Mouse (Mus musculus): ENCODE results near the gene Itga3. TPM values are rescaled to one million over a fixed set of nuclear protein-coding genes. Genes with fewer than 3 reads are reported as not detected.
"Not testable (repeated sequence)": the region's sequence is repeated elsewhere in the genome, so short reads cannot be mapped to it uniquely, and the experiment has no call there.

Gene Itga3
- total and polyA plus RNA-seq, 3 experiments = 37.8 to 54.0 (median 47.2) TPM

DNA sequence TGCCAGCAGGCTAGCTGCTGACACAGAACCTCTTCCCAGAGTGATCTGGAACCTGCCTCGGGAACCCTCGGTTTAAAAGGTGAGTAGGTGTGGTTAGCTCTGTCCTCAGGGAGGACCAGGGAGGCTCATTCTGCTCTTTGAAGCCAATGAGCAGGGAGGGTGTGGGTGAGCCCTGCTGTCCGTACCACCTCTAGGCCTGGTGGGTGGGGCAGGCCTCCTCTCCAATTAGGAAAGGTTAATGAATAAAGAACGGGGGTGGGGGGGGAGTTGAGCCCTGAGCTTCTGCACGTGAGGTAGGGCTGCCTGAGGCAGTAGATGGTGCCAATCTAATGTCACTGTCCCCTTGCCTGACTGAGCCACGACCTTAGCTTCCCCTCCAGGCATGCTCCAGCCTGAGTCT, 43.7 kb downstream of the Itga3 start:
- no peak for DNase-seq

DNA sequence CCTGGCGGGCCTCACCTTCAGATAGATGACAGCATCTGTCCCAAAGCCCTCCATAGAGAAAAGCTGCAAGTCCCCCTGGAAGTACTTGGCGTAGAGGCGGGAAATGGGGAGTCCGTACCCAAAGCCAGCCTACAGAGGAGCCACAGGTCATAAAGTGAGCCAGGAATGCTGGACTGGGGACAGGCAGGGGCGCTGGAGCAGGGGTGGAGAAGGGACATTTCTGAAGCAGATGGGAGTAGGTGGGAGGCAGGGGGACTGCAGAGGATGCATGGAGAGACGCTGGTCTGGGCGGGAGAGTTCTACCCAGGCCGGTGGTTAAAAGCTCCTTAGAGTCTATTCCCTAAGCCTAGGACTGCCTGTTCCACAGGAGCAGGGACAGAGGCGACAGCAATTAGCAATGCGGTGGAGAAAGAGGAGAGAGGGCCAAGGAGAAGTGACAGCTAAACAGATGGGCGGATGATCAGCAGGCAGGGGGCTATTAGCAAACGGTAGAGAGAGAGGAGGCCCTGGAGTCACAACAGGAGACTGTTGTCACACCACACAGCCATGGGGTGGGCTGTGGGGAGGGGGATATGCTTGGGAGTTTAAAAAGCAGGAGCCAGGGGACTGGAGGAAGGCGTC, 48.6 kb downstream of the Itga3 start:
- DNase-seq = no peak

DNA sequence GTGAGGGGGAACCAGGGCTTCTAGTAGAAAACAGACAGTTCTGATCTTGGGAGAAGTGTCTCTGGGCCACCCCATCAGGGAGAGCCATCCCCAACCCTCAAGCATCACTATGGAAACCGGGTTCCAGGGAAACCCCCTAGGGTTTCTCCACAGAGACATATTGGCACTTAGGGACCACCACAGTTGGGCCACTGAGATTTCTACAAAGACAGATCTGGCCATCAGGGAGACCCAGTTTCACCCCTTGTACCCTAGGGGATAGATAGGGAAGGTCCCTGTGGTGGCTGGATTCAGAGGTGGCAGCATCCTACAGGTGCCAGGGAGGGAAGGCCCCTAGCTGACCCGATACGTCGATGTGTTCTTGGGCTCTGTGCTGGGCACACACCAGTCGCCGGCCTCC, 49.8 kb downstream of the Itga3 start:
- no peak for DNase-seq

DNA sequence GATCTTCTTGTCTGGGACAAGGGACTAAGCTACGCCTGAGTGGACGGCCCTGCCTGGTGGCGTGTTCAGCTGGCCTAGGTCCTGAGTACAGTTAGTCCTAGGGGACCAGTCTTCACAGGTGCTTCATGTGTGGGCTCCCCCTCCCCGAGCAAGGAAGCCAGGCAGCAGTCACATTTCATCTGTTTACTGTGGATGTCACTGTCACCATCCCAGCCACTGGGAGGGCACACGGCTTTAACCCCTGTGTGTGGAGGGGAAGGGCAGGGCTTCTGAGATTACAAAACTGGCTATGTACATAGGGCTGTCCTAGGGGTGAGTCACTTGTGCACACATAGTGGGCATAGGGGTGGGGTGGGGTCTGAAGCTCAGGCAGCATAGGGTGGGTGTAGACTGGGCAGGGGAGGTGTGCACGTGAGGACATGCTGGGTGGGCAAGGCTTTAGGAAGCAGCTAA, 50.5 kb downstream of the Itga3 start:
- DNase-seq = no peak

DNA sequence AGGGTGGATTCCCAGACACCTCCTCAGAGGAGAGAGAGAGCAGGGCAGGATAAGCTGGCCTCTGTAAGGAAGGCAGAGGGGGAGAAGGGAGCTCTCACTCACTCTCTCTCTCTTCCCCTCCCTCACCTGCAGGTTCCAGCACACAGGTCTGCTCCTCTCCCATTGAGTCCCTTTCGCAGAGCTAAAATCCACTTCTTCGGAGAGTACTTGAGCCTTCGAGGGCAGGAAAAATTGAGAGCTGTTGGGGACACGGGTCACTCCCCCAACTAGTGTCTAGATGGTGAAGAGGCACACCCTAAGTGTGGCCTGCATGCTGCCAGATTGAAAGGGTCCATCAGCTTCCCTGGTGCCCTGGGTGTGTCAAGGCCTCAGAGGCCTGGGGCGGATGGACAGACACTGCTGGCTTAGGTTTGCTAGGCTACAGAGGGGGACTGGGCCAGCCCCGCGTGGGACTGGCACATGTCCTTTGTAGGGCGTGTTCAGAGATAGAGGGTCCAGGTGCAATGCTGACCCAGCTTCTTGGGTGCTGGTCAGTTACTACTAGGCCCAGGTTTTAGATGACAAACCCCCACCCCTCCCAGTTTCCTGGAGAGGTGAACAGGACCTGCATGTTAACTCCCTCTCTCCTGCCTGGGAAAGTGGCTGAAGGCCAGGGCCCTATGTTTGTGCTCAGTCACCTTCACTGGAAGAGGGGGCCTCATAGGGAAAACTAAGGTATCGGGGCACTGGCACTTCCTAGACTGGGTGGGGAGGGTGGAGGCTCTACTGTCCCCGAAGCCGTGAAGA, 51.2 kb downstream of the Itga3 start:
- DNase-seq = no peak

DNA sequence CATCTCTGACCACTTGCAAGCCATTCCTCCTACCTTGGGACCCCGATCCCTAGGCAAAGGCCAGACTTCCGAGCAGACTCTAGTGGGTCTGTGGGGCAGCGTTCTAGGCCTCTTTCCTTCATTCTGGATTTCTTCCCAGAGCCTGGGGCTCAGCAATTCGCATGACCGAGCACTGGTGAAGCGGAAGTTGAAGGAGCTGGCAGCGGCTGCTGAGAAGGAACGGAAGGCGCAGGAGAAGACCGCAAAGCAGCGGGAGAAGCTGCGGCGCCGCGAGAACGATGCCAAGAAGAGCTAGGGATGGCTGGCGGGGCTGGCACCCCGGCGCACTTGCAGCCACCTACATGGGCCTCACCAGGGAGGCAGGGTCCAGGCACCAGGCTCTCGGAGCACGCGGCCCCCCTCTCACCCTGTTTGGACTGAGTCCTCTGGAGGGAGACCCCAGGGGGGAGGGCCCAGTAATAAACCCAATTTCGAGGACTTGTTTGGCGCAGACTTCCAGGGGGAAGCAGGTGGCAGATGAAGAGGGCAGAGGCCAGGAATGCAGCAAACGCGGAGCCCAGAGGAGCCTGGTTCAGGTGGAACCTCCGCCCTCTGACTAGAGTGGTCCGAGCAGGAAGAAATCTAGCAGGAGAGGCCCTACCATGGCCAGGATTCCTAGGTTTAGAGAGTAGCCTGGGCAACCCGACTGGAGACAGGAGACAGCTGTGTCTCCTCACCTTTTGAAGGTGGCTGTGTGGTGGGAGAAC, 52.0 kb downstream of the Itga3 start:
- no peak for DNase-seq

DNA sequence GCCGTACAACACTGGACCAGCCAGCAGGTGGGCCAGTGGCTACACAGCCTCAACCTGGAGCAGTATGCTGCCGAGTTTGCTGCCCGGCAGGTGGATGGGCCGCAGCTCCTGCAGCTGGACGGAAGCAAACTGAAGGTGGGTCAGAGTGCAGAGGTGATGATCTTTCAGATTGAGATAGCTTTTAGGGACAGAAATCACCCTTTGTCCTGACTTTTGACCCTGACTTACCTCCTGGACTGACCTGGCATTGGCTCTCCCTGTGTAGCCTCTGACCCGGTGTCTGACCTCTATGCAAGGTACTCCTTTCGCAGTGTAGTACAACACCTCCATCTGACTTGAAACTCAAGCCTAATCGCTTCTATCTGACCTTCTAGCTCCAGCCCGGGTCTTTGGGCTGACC, 53.1 kb downstream of the Itga3 start:
- no peak for DNase-seq

DNA sequence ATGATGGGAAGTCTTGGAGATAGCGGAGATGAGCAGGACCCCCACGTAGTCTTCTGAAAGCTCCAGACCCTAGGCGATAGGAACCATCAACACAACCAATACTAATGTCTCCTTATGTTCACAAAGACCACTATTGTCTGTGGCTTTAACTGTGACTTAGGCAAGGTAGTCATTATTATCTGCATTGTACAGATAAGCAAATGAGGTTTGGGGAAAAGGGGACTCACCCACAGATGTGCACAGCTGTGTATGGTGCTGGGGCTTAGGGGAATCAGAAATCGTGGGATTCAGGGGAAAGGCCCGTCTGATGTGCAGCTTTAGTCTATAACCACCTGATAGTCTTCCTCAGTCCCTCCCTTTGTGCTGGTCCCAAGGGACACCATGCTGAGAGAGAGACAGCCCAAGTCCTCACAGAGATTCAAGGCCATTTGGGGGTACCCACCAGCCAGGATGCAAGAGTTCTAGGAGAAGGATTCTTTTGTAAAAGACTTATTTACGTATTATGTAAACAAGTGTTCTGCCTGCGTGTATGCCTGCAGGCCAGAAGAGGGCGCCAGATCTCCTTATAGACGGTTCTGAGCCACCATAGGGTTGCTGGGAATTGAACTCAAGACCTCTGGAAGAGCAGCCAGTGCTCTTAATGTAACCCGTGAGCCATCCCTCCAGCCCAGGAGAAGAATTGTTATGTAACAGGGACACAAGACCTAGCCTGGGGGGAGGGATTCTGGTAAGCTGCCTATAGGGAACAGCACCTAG, 54.2 kb downstream of the Itga3 start:
- DNase-seq = no peak

DNA sequence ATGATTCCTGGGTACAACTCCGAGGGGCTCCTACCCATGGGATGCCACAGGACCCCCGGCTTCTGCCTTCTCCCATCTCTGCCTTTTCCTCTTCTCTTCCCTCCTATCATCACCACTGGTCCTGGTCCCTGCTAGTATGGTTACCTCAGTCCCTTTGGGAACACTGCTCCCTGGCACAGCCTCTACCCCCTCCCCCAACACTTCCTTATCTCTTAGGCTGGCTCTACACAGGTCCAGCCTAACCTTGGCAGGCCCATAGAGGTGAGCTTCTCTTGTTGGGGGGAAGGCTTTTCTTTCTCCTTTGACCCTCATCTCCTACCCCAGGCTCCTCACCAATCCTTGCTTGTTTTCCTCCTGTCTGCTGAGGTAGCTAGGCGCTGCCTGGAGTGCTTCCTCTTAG, 61.1 kb downstream of the Itga3 start:
- no peak for DNase-seq

DNA sequence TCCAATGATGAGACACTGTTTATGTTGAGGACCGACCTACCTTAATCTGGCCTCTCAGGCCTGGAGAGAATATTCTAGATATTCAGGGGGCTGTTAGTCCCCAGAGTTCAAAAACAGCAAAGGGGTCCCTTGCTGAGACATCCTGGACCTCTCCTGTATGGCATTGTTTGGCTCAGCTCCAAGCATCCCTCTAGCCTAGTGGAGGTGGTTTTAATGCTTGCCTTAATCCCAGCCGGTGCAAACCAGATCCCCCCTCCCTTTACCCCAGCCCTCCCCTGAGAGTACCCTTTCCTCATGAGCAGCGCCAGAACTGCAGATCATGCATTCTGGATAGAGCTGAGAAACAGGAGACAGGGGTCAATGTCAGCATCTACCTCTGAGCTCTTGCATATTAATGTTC, 64.1 kb downstream of the Itga3 start:
- DNase-seq = no peak

DNA sequence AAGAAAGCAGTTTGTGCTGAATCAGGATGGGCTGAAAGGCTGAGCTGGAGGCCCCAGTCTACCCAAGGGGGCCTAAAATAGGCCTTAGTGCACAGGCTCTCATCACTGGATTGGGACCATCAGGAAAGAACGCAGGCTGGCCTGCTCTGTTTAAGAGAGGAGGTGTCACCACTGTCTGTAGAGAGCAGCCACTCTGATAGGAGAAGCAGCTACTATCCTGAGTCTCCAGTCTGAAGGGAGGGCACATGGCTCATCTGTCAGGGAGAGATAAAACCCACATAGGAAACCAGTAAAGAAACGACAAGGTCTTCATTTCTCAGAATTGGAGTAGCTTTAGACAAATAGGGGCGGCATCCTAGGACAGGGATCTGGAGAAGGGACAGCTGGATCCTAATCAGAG, 64.5 kb downstream of the Itga3 start:
- no peak for DNase-seq

DNA sequence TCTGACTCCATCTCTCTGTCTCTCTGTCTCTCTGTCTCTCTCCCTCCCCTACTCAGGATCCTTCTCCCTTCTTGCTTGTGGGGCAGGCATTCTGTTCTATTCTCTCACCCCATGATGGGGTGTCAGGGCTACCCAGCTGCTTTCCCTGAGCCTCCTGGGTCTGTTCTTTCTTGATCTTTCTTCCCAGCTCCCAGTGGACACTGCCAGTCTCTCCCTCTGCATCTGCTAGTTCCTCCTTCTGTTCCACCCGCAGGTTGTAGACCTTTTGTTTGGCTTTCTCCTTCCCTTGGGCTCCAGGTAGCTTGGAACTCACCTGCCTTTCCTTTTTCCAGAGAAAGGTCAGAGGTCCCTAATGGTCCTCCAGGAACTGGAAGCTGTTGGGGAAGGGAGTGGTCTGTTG, 65.2 kb downstream of the Itga3 start:
- no peak for DNase-seq

DNA sequence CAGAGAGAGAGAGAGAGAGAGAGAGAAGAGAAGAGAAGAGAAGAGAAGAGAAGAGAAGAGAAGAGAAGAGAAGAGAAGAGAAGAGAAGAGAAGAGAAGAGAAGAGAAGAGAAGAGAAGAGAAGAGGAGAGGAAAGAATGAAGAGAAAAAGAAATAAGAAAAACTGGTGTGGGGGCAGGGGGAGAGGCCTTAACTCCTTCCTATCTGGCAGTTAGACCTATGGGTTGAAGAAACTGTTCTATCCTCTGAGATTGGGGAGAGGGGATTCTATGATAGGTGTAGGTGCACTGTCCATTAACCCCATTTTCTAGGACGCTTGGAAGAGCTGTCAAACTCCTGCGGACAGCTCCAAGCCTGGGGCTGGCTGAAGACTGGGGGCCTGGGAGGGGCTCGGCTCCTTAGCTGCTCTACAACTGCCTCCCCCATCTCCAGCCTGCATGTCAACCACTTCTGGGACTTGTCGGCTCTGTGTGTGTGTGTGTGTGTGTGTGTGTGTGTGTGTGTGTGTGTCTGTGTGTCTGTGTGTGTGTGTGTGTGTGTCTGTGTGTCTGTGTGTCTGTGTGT, 65.7 kb downstream of the Itga3 start:
- DNase-seq = not testable (repeated sequence)

DNA sequence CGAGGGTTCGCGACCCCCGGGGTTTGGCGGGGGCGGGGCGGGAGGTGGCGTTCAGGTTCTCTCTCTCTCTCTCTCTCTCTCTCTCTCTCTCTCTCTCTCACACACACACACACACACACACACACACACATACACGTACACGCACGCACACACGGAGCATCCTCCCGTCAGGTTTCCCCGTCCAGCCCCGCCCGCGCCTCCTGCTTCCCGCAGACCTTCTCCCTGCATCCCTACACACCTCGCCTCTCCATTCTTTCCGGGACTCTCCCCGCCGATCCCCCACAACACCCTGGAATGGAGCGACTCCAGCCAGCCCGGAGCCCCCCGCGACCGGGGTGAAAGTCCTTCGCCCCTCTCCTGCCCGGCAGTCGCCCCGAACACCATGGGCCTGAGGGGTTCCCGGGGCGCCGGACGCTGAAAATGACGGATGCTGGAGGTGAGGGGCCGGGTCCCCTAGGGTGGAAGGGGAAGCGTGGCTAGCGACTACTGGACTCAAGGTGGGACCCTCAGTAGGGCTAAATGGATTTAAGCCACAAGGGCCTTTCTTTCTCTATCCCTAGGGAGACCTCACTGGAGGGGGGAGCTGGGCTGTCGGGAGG, 66.4 kb downstream of the Itga3 start:
- no peak for DNase-seq

DNA sequence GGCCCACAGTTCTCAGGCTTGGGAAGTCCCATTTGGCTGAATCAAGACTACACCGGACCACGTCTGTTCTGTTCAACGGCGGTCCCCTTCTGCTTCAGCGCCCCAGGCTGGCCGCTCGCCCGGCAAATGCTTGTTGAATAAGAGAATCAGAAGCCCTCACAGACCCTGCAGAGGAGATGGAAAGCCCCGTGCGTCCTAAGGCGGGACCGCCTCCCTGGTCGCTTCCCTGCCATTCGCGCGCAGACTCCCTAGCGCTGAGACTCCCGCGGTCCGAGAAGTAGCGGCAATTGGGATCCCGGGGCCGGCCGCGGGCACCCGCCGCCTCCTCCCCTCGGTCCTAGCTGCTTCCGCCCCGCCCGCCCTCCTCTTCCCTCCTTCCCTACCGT, 67.0 kb downstream of the Itga3 start, which contains the start of gene Samd14:
TSS of gene Samd14 (plus strand) at position 251 of the 386 bp plus-strand sequence.
- DNase-seq = peak; percentile 69

DNA sequence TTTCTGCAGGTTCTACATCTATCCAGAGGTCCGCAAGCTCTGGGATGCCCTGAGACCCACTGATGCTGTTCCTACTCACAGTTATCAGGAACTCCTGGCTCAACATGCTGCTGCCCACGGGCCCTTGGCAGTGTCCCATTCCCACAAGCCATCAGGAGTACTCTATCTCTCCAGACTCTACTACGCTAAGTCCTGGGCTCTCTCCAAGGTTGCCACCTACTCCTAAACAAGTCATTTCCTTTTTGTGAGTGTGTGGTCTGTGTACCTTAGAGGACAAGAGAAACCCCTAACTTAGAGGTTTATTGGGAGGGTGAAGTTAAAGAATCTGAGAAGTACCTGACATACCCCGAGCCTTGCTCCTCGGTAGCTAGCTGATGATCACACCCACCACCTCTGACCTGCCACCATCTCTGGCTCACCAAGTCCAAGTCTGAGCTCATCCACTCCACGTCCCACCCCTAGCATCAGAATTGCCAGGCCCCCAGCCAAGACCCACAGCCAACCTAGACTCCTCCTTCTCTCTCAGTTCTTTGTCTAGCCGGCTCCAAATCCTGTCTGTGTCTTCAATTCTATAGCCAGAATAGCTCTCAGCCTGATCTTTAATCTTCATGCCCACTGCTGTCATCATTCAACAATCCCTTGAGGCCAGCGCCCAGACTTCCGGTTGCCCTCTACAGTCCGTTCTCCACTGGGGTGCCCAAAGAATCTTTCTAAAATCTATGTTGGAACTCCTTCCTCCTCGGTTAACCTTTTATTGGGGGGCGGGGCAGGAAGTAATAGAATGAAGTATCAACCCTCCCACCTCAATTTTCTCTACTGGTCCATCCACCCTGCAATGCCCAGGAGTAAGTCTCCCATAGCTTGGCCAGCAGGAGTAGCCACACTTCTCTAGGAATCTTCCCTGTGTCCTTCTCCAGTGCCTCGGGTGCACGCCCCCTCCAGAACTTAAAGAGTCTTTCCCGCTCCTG, 67.7 kb downstream of the Itga3 start:
- no peak for DNase-seq

DNA sequence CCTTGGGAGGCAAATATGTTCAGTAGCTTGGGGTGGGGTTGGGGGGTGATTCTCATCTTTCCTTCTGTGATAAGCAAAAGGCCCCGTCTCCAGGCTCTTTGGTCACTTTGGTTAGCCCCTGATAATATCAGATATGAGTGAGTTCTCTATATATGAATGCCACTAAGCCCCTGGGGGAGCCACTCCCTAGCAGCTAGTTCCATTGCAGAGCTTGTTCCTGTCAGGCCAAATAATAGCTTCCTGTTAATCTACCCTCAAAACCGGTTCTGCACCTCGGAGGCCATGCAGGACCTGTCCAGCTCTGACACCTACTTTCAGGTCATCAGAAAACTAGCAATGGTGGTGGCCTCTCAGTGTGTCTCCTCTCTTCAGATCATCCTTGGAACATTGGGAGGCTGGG, 69.2 kb downstream of the Itga3 start:
- DNase-seq = no peak

DNA sequence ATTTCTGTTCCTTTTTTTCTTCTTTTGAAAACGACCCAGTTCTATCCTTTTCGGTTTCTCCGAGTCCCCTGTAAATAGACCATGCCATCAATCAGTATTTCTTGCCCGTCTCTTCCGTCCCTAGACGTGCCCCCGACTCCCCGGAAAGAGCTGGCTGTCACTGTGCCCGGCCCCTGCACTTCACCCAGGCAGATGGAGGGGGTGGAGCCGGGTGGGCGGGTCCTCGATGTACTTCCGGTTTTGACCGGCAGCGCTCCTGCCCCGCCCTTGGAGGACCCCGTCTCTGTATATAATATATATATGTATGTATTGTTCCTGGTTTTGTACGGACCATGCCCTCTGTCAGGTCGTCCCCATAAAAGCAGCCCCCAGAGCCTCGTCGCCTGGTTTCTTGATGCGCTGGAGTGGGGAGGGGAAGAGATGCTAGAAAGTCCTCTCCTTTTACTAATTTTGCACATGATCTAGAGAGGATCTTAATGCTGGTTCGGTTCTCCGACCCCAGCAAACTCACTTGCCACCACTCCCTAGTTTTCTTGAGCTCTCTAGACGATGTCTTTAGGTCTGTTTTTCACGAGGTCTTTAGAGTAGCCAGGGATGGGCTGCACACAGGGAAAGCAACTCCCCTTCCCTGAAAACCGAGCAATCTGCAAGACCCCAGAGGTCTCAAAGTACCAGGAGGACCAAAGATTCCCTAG, 69.9 kb downstream of the Itga3 start:
- DNase-seq = peak; percentile 90

DNA sequence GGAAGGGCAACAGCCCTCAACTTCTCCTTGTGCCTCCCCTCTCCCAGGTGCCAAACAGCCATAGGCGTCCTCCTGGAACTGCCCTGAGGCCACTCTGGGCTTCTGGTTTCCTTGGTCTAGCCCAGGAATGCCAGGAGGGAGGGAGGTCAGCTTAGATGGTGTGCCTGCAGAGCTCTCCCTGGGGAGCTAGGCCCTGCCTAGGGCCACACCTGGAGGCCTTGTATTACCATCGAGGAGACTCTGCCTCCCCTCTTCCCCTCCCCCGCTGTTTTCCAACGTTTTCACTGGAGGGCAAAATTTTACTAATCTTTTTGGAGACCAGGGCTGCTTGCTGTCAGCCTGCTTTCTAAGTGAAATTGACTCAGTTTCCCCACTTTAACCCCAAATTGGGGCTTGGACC, 70.6 kb downstream of the Itga3 start:
- no peak for DNase-seq

DNA sequence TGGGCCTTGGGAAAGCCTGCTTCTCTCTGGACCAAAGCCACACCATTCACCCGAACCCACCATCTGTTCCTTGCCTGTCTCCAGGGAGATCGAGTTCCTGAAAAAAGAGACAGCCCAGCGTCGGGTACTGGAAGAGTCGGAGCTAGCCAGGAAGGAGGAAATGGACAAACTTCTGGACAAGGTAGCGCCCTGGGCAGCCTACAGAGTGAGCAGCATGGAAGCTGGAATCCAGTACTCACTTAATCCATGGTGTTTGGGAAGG, 71.7 kb downstream of the Itga3 start:
- no peak for DNase-seq

Measured in adrenal gland, adult 2 months (tissue).